Mouse (Mus musculus): Measurements from ENCODE around the gene Mmp20.
A peak's percentile ranks its signal among the peaks of the same experiment; 100 is the strongest.

Gene Mmp20

DNA sequence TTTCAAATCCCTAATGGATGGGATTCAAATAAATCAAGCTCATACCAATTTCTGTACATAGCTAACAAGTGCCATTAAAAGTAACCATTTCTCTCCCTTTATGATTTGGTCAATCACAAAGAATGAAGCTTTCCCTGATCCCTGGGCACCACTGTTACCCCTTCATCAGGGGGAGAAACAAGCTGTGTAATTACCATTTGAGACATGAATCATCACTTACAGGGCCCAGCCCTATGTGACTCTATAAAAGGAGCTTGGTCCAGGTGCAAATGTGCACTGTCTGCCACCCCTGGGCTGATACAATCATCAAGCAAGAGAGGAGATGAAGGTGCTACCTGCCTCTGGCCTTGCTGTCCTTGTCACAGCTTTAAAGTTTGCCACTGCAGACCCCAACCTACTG, at the start of gene Mmp20:
TSS of gene Mmp20 (plus strand) at position 301 of the 400 bp plus-strand sequence.
- no peak for DNase-seq (ENCODE audit: low spot score)

DNA sequence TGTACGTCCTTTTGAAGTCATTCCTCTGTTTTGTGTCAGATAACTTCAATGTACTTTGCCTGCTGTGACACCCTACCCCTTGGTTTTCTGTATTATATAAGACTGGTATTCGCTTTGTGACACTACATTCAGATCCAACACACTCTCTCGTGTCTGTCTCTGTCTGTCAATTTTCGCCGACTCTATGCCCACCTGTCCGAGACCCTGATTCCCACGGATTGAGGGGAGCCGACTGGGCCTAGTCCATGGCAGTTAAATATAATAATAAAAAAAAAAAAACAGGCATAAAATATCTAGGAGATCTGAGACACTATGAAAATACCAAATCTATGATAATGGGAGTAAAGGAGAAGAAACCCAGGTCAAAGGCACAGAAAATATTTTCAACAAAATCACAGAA, 38.0 kb upstream of the Mmp20 start:
- DNase-seq (ENCODE audit: low spot score) = no peak

- no peak for DNase-seq (ENCODE audit: low spot score)
Observed at GRCm38 (mm10) chr9:7593272-7593812, 34.7 kb upstream of the Mmp20 start.

DNA sequence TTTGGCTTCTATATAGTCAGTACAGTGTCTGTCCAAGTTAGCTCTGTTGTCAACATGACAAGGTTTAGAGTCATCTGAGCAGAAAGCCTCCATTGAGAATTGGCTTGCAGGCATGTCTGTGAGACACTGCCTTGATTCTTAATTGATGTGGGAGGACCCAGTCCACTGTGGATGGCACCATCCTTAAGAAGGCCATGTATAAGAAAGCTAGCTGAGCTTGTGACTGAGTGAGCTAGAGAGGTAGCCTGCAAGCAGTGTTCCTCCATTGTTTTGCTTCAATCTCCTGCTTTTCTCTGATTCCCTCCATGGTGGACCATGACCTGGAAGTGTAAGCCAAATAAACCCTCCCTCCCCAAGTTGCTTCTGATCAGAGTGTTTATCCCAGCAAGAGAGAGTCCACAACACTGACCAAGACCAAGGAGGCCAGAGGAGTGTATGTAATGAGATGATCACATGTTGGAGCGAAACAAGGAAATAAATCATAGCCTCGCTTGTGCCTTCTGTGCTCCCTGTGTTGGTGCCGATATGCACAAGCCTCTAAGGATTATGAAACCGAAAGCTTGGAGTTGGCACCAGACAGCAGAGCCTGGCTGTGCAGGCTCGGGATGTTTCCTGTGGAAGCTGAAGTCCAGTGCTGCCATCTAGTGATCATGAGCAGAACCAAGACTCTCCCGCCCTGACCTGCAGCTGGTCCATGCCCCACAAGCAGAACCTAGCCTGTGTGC, 33.1 kb upstream of the Mmp20 start:
- peak; percentile 86 for DNase-seq (ENCODE audit: low spot score)

DNA sequence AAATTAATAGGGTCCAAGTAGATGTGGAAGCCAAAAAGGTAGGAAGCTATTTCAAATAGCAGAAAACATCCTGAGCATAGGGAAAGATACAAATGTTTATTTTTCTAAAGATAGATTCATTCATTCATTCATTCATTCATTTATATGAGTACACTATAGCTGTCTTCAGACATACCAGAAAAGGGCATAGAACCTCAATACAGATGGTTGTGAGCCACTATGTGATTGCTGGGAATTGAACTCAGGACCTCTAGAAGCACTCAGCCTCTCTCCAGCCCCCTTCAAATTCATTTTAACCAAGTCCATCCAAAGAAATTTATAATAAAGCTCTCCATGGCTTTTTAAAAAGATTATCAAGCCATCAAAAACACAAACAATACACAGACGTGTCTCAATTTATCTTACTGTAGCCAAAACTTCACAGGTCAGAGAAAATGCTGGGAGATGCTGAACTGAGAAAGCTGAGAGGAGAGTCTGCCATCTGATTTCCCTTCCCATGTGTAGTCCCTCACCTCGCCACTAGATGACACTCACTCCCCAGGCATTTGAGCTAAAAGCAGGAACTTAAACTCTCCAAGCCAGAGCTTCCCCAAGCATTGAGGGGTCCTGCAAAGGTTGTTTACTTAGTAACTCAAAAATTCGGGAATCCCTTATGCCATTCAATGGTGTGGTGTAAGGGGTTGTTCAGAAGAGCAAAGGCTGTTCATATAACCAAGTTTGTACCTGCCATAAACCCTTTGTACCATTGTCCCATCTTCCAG, 24.9 kb upstream of the Mmp20 start:
- DNase-seq (ENCODE audit: low spot score) = peak; percentile 21

- DNase-seq (ENCODE audit: low spot score) = no peak
Observed at GRCm38 (mm10) chr9:7604005-7604404, 24.0 kb upstream of the Mmp20 start.

- no peak for DNase-seq (ENCODE audit: low spot score)
Observed at GRCm38 (mm10) chr9:7605638-7606037, 22.4 kb upstream of the Mmp20 start.

GRCm38 (mm10) chr9:7622582-7622981, 5.4 kb upstream of the Mmp20 start:
- DNase-seq (ENCODE audit: low spot score) = no peak

GRCm38 (mm10) chr9:7633936-7634335, 5.9 kb downstream of the Mmp20 start:
- no peak for DNase-seq (ENCODE audit: low spot score)

GRCm38 (mm10) chr9:7647901-7648300, 19.9 kb downstream of the Mmp20 start:
- DNase-seq (ENCODE audit: low spot score) = no peak

- no peak for DNase-seq (ENCODE audit: low spot score)
Observed at GRCm38 (mm10) chr9:7650397-7651180, 22.6 kb downstream of the Mmp20 start.

- DNase-seq (ENCODE audit: low spot score) = no peak
Observed at GRCm38 (mm10) chr9:7652351-7653085, 24.5 kb downstream of the Mmp20 start.

GRCm38 (mm10) chr9:7657946-7658345, 29.9 kb downstream of the Mmp20 start:
- no peak for DNase-seq (ENCODE audit: low spot score)

DNA sequence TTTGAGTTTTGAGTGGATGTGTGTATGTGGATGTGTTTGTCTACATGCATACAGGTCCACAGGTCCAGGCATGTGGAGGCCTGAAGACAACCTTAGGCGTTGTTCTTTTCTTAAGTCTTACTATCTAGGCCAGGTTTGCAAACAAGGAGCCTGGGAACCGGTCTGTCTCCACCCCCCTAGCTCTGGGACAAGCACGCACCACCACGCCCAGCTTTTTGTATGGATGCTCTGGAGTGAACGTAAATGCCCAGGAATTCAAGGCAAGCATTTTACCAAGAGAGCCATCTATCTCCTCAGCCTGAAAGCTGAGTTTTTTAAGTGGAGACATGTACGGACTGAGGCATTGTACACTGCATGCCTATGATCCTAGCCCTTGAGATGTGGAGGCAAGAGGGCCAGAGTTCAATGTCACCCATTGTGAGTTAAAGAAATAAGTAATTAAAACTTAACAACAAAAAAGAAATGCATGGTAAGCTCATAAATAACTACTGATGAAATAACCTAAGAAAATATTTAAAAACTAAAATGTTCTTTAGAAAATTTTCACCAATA, 31.5 kb downstream of the Mmp20 start:
- DNase-seq (ENCODE audit: low spot score) = no peak

GRCm38 (mm10) chr9:7661371-7661770, 33.3 kb downstream of the Mmp20 start:
- DNase-seq (ENCODE audit: low spot score) = no peak

DNA sequence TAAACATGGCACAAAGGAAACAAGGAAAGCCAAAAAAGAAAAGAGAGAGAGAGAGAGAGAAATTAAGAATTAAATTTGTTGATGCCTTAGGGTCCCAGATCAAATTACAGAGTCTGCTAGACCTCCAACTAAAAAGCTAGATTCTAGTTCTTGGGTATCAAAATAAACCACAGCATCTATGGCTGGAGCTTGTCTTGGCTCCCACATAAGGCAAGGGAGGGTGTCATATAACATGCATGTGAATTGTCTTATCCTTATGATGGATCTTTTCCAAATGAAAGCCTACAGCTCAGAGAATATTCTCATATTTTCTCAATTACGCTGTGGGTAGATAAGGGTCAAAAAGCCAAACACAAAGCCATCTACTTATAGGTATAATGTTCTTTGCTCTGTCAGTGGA, 41.6 kb downstream of the Mmp20 start:
- no peak for DNase-seq (ENCODE audit: low spot score)

DNA sequence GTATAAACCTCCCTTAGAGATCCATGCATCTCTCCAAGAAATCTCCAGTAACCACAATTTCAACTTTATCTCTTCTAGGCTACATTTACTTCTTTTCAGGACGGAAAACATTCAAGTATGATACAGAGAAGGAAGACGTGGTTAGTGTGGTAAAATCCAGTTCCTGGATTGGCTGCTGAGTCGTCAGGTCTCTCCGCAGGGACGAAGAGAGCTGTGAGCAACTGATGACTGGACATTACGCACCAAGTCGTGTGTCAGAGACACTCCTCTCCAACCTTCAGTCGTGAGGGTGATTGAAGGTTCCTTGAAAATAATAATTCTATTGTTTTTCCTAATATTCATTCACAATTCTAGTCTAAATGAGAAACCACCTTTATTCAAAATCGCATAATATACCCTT, 45.0 kb downstream of the Mmp20 start:
- no peak for DNase-seq (ENCODE audit: low spot score)

GRCm38 (mm10) chr9:7678154-7678837, 50.3 kb downstream of the Mmp20 start:
- no peak for DNase-seq (ENCODE audit: low spot score)

- no peak for DNase-seq (ENCODE audit: low spot score)
Observed at GRCm38 (mm10) chr9:7682081-7682618, 54.1 kb downstream of the Mmp20 start.

DNA sequence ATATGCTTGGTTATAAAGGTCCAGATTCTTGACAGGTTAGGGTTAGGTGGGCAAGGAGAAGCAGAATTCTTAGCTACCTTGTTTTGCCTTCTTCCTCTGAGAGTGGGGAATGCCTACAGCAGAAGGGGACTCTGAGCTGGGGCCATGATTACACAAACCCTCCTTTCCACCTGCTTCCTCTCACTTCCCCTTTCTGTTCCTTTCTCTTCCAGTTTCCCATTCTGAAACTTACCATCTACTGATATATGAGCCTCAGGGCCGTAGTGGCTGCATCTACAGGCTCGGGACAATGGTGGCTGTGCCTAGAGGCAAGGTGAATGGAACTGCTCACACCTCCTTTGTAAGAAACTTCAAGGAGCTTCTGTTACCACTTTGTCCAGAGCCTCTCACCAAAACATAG, 58.0 kb downstream of the Mmp20 start:
- DNase-seq (ENCODE audit: low spot score) = no peak

DNA sequence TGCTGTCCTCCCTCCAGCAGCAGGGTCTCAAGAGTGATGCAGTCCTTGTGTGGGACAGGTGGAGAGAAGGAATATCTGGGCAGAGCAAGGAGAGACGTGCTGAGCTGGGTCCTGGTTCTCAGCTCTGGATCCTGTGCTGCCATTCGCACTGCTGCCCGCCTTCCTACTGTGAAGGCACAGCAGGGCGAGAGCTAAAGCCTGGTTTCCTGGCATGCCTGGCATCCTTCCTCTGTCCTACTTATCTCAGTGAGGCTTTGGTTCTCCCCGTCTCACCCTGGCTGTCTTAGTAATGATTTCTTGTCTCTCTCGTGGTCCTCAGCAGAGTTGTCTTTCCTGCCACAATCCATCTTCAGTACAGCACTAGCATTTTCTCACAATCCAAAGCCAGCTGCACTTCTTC, 61.8 kb downstream of the Mmp20 start:
- DNase-seq (ENCODE audit: low spot score) = no peak

All from left cerebral cortex, adult 11 months (tissue).